Mouse (Mus musculus) MEL (cell line): ENCODE results near the gene Adgrb3.
"Not testable (repeated sequence)": the region's sequence is repeated elsewhere in the genome, so short reads cannot be mapped to it uniquely, and the experiment has no call there.

Experiments
- CTCF ChIP-seq, 3 experiments: IDR thresholded peaks in 2 of 3; conservative IDR thresholded peaks in 1 of 3; 2 replicates each; pipeline ENCODE4 v1.5.1; 2011 to 2012; ENCODE audit warnings: low read length in 3 of 3, low read depth in 2 of 3, mild to moderate bottlenecking in 2 of 3, improper control_type of control experiment in 1 of 3, inconsistent platforms in 1 of 3, mixed read lengths in 1 of 3, moderate library complexity in 1 of 3; ENCODE audit not compliant: control insufficient read depth in 1 of 3, insufficient read depth in 1 of 3, poor library complexity in 1 of 3, severe bottlenecking in 1 of 3
- E2F4 ChIP-seq: IDR thresholded peaks from 2 replicates; pipeline ENCODE4 v1.6.1; 2011; ENCODE audit warnings: low read depth, low read length, improper control_type of control experiment, borderline replicate concordance
- GATA1 ChIP-seq: IDR thresholded peaks from 2 replicates; pipeline ENCODE4 v1.6.1; 2011; ENCODE audit warnings: low read depth, low read length, improper control_type of control experiment
- MAX ChIP-seq: IDR thresholded peaks from 2 replicates; pipeline ENCODE4 v1.6.1; 2011; ENCODE audit warnings: low read length, improper control_type of control experiment
- MXI1 ChIP-seq: IDR thresholded peaks from 2 replicates; pipeline ENCODE4 v1.6.1; 2011; ENCODE audit warnings: mild to moderate bottlenecking, low read depth, low read length, improper control_type of control experiment
- MYB ChIP-seq: IDR thresholded peaks from 2 replicates; pipeline ENCODE4 v1.6.1; 2011; ENCODE audit warnings: mild to moderate bottlenecking, low read depth, low read length, improper control_type of control experiment
- NRF1 ChIP-seq: IDR thresholded peaks from 2 replicates; pipeline ENCODE4 v1.6.1; 2014; ENCODE audit warnings: low read depth, mild to moderate bottlenecking, inconsistent platforms, low read length, improper control_type of control experiment, moderate library complexity; ENCODE audit not compliant: poor library complexity, insufficient read depth, severe bottlenecking
- POLR2A ChIP-seq, 2 experiments: IDR thresholded peaks; 2 replicates each; pipeline ENCODE4 v1.6.1; 2011 to 2012; ENCODE audit warnings: low read length in 2 of 2, mild to moderate bottlenecking in 2 of 2, control low read depth in 1 of 2, improper control_type of control experiment in 1 of 2, low read depth in 1 of 2, moderate library complexity in 1 of 2; ENCODE audit not compliant: control insufficient read depth in 1 of 2, insufficient read depth in 1 of 2, poor library complexity in 1 of 2
- POLR2AphosphoS2 ChIP-seq: IDR thresholded peaks from 2 replicates; pipeline ENCODE4 v1.6.1; 2011; ENCODE audit warnings: low read length, improper control_type of control experiment
- RAD21 ChIP-seq: IDR thresholded peaks from 2 replicates; pipeline ENCODE4 v1.6.1; 2011; ENCODE audit warnings: mild to moderate bottlenecking, low read depth, low read length, improper control_type of control experiment
- SMC3 ChIP-seq: IDR thresholded peaks from 2 replicates; pipeline ENCODE4 v1.6.1; 2011; ENCODE audit warnings: low read depth, low read length, improper control_type of control experiment
- USF1 ChIP-seq: IDR thresholded peaks from 2 replicates; pipeline ENCODE4 v1.6.1; 2014; ENCODE audit warnings: low read depth, mild to moderate bottlenecking, inconsistent platforms, low read length, improper control_type of control experiment, moderate library complexity
- ZC3H11A ChIP-seq: IDR thresholded peaks from 2 replicates; pipeline ENCODE4 v1.6.1; 2012; ENCODE audit warnings: low read depth, mild to moderate bottlenecking, inconsistent platforms, low read length, improper control_type of control experiment
- ZMIZ1 ChIP-seq: IDR thresholded peaks from 2 replicates; pipeline ENCODE4 v1.6.1; 2012; ENCODE audit warnings: low read depth, mild to moderate bottlenecking, inconsistent platforms, low read length, improper control_type of control experiment, moderate library complexity

DNA sequence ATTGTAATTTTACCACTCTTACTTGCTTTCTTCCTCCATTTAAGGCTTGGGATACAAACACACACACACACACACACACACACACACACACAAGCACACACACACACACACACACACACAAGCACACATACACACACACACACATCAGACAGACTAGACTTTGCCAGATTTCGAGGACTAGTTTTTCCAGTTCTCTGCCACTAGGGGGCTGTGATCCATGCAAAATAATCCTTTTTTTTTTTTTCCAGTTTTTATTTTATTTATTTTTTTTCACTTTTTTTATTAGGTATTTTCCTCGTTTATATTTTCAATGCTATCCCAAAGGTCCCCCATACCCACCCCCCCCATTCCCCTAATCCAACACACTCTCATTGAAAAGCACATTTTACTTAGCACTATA is 357.9 kb downstream of the Adgrb3 start:
- not testable (repeated sequence) for TF ChIP-seq CTCF (IDR thresholded peaks at IDR 0.05 in 2 of 3, conservative IDR thresholded peaks at IDR 0.05 in 1 of 3; ENCODE audit: control insufficient read depth in 1 of 3, insufficient read depth in 1 of 3, low read depth in 2 of 3, low read length in 3 of 3, poor library complexity in 1 of 3, severe bottlenecking in 1 of 3); MYB; ZC3H11A; POLR2A (IDR thresholded peaks at IDR 0.05; ENCODE audit: control insufficient read depth in 1 of 2, insufficient read depth in 1 of 2, low read depth in 1 of 2, low read length in 2 of 2, poor library complexity in 1 of 2); MAX; USF1; ZMIZ1; E2F4; SMC3; RAD21; POLR2AphosphoS2; MXI1; GATA1; NRF1
